Mouse (Mus musculus): ENCODE data around the gene Gfer. TPM values are rescaled to one million over a fixed set of nuclear protein-coding genes. Genes with fewer than 3 reads are reported as not detected.

The Gfer gene
- polyA plus RNA-seq, 1 experiment from 2014 or later: 47.5 TPM

DNA sequence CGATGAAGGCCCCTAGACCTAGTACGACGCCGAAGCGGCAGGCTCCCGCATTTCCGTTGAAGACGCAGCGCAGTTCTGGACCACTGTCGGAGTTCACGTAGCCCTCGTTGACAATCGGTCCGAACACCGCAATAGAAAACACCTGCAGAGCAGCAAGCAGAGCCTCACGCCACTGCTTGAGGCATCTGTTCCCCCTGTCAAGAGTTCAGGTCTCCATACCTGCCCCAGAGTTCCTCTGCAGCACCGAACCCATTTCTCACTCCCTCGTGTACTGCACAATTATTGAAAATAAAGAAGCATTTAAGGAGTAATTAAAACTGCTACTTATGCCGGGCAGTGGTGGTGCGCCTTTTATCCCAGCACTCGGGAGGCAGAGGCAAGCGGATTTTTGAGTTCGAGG, 8.4 kb downstream of the Gfer start:
- ATAC-seq (ENCODE audit: low FRiP score) (no peak), DNase-seq (ENCODE audit: low spot score) (no peak)
- no peak overlapping the region for H3K27ac ChIP-seq (ENCODE audit: low read depth, low read length)
- H3K4me3 ChIP-seq (ENCODE audit: low read depth, low read length): peak overlapping the region; percentile 27
- H3K4me2 ChIP-seq (replicated peaks; ENCODE audit: low read depth, low read length): peak overlapping the region; percentile 36
- peaks cover 36% of the 10 kb centered on the region for H3K27me3 ChIP-seq (ENCODE audit: control insufficient read depth, insufficient read depth, low read length)
- no peaks in the 10 kb centered on the region for H3K36me3 ChIP-seq (ENCODE audit: control insufficient read depth, insufficient read depth, low read length)
- 20% methylated on average over 23 of the region's 23 CpGs for WGBS
- peaks cover 8% of the 10 kb centered on the region; the same call in 1 of the 2 replicates for H3K4me1 ChIP-seq (replicated peaks; ENCODE audit: control insufficient read depth, insufficient read depth, low read length)
- H3K9ac ChIP-seq (ENCODE audit: low read depth, low read length): 0 out of 2 replicates have a peak overlapping the region, but pooled peaks have one; percentile 23
- H3K9me3 ChIP-seq (ENCODE audit: control insufficient read depth, low read length): no peaks in the 10 kb centered on the region

DNA sequence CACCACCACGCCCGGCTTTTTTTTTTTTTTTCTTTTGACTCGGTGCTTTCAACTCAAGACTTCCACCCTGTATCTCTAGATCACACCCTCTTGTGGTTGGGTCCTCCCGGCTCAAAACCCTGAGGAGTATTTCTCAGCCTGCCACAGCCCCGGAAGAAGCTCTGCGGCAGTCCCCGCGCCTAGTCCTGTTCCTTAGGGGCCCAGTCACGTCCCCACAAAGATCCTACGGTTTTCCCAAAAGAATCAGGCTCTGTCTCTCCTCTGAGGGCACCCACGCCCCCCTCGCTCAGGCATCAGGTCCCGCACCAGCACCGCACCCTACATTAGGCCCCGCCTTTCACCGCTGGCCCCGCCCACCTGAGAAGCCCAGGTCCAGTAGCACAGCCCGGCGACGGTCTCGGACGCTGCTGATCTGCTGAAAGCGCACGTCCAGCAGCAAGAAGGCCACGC, 8.8 kb downstream of the Gfer start:
- Histone ChIP-seq H3K9me3 (ENCODE audit: control insufficient read depth, low read length) (no peaks in the 10 kb centered on the region), H3K4me2 (replicated peaks; ENCODE audit: low read depth, low read length) (peak overlapping the region; percentile 36), H3K4me3 (ENCODE audit: low read depth, low read length) (peak overlapping the region; percentile 27), H3K27ac (ENCODE audit: low read depth, low read length) (no peak overlapping the region), H3K27me3 (ENCODE audit: control insufficient read depth, insufficient read depth, low read length) (peaks cover 36% of the 10 kb centered on the region), H3K9ac (ENCODE audit: low read depth, low read length) (0 out of 2 replicates have a peak overlapping the region, but pooled peaks have one; percentile 23), H3K4me1 (replicated peaks; ENCODE audit: control insufficient read depth, insufficient read depth, low read length) (peaks cover 8% of the 10 kb centered on the region; the same call in 1 of the 2 replicates), H3K36me3 (ENCODE audit: control insufficient read depth, insufficient read depth, low read length) (no peaks in the 10 kb centered on the region)
- WGBS: 2% methylated on average over 25 of the region's 25 CpGs
- DNase-seq (ENCODE audit: low spot score): peak; percentile 62
- ATAC-seq (ENCODE audit: low FRiP score): peak; percentile 37; the same call in 1 of the 2 replicates

DNA sequence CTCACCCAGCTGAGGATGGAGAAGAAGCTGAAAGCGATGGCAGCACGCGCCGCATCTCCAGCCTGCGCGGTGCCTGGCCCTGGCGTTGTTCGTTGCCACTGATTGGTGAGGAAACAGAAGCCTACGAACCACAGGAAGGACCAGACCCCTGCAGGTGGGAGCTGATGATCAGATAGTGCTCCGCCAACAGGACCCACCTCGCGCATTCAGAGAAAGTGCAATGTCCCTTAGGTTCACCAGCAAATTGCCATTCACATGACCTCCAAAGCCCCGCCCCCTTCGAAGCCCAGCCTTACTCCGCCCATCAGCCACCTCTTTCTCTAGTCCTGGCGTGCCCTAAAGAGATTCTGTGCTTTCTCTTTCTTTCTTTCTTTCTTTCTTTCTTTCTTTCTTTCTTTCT, 9.4 kb downstream of the Gfer start:
- peaks cover 36% of the 10 kb centered on the region for H3K27me3 ChIP-seq (ENCODE audit: control insufficient read depth, insufficient read depth, low read length)
- peaks cover 8% of the 10 kb centered on the region; the same call in 1 of the 2 replicates for H3K4me1 ChIP-seq (replicated peaks; ENCODE audit: control insufficient read depth, insufficient read depth, low read length)
- H3K9me3 ChIP-seq (ENCODE audit: control insufficient read depth, low read length): no peaks in the 10 kb centered on the region
- H3K4me3 ChIP-seq (ENCODE audit: low read depth, low read length): no peak overlapping the region
- DNase-seq (ENCODE audit: low spot score): peak; percentile 68
- ATAC-seq (ENCODE audit: low FRiP score): no peak
- H3K4me2 ChIP-seq (replicated peaks; ENCODE audit: low read depth, low read length): 0 out of 2 replicates have a peak overlapping the region, but pooled peaks have one; percentile 5
- no peak overlapping the region for H3K9ac ChIP-seq (ENCODE audit: low read depth, low read length)
- H3K27ac ChIP-seq (ENCODE audit: low read depth, low read length): no peak overlapping the region
- H3K36me3 ChIP-seq (ENCODE audit: control insufficient read depth, insufficient read depth, low read length): no peaks in the 10 kb centered on the region
- 26% methylated on average over 16 of the region's 16 CpGs for WGBS

DNA sequence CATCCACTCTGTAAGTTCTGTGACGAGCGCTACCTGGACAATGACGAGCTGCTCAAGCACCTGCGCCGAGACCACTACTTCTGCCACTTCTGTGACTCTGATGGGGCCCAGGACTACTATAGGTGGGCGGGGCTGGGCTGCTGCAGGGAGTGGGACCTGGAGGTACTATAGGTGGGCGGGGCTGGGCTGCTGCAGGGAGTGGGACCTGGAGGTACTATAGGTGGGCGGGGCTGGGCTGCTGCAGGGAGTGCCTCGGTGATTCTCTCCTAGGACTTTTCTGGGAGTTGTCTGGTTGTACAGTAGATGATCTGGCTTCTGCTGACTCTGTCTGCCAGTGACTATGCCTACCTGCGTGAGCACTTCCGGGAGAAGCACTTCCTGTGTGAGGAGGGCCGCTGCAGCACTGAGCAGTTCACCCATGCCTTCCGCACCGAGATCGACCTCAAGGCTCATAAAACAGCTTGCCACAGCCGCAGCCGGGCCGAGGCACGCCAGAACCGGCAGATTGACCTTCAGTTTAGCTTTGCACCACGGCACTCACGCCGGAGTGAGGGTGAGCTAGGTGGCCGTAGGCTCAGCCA, 18.4 kb downstream of the Gfer start:
- ATAC-seq (ENCODE audit: low FRiP score) (no peak), DNase-seq (ENCODE audit: low spot score) (no peak)
- Histone ChIP-seq H3K9ac (ENCODE audit: low read depth, low read length) (no peak overlapping the region), H3K27me3 (ENCODE audit: control insufficient read depth, insufficient read depth, low read length) (no peaks in the 10 kb centered on the region), H3K4me3 (ENCODE audit: low read depth, low read length) (no peak overlapping the region), H3K27ac (ENCODE audit: low read depth, low read length) (no peak overlapping the region), H3K4me2 (replicated peaks; ENCODE audit: low read depth, low read length) (no peak overlapping the region), H3K4me1 (replicated peaks; ENCODE audit: control insufficient read depth, insufficient read depth, low read length) (no peaks in the 10 kb centered on the region), H3K9me3 (ENCODE audit: control insufficient read depth, low read length) (no peaks in the 10 kb centered on the region), H3K36me3 (ENCODE audit: control insufficient read depth, insufficient read depth, low read length) (peaks cover 14% of the 10 kb centered on the region)
- WGBS: 95% methylated on average over 24 of the region's 24 CpGs

DNA sequence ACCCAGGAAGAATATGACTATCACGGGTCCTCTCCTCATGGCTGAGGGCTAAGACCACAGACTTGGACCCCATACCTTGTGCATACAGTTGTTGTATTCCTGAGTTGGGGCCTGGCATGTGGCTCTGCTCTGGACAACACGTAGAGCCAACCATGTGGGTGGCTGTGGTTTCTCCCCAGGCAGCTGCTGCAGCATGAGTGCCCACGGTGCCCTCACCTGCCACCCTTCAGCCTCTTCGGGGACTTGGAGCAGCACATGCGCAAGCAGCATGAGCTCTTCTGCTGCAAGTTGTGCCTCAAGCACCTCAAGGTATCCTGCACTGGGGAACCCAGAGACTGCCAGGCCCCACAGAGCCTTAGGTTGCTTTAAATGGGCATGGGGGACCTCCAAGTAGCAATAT, 19.1 kb downstream of the Gfer start:
- H3K4me1 ChIP-seq (replicated peaks; ENCODE audit: control insufficient read depth, insufficient read depth, low read length): no peaks in the 10 kb centered on the region; the same call in 1 of the 2 replicates

DNA sequence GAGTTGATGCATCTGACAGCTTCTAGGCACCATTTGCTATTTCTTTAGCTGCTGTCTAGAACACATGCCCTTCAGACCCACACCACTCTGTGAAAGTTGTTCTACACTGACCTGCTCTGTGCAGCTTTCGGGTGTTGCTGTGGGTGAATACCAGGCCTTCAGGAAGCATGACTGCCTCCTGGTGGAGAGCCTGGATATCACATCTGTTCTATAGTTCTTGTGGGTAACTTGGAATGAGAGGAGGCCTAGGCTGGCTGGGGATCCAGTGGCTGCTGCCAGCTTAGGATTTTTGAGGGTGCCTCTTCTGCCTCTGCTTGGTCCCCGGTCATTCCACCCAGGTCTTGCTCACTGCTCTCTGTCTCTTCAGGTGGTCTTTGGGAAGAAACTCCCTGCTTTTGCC, 19.8 kb downstream of the Gfer start:
- Histone ChIP-seq H3K9ac (ENCODE audit: low read depth, low read length) (no peak overlapping the region), H3K4me2 (replicated peaks; ENCODE audit: low read depth, low read length) (no peak overlapping the region), H3K36me3 (ENCODE audit: control insufficient read depth, insufficient read depth, low read length) (peaks cover 14% of the 10 kb centered on the region), H3K9me3 (ENCODE audit: control insufficient read depth, low read length) (no peaks in the 10 kb centered on the region), H3K4me1 (replicated peaks; ENCODE audit: control insufficient read depth, insufficient read depth, low read length) (peaks cover 3% of the 10 kb centered on the region), H3K27ac (ENCODE audit: low read depth, low read length) (no peak overlapping the region), H3K4me3 (ENCODE audit: low read depth, low read length) (no peak overlapping the region), H3K27me3 (ENCODE audit: control insufficient read depth, insufficient read depth, low read length) (no peaks in the 10 kb centered on the region)
- WGBS: 64% methylated on average over 2 of the region's 2 CpGs
- DNase-seq (ENCODE audit: low spot score) (peak; percentile 79), ATAC-seq (ENCODE audit: low FRiP score) (no peak)

More for the DNA sequence above, 19.1 kb downstream of the Gfer start:
- H3K36me3 ChIP-seq (ENCODE audit: control insufficient read depth, insufficient read depth, low read length): peaks cover 14% of the 10 kb centered on the region
- H3K9ac ChIP-seq (ENCODE audit: low read depth, low read length): no peak overlapping the region
- no peak overlapping the region for H3K27ac ChIP-seq (ENCODE audit: low read depth, low read length)
- WGBS: 94% methylated on average over 5 of the region's 5 CpGs
- H3K4me3 ChIP-seq (ENCODE audit: low read depth, low read length): no peak overlapping the region
- DNase-seq (ENCODE audit: low spot score): no peak
- H3K4me2 ChIP-seq (replicated peaks; ENCODE audit: low read depth, low read length): no peak overlapping the region
- H3K9me3 ChIP-seq (ENCODE audit: control insufficient read depth, low read length): no peaks in the 10 kb centered on the region
- ATAC-seq (ENCODE audit: low FRiP score): no peak
- no peaks in the 10 kb centered on the region for H3K27me3 ChIP-seq (ENCODE audit: control insufficient read depth, insufficient read depth, low read length)

DNA sequence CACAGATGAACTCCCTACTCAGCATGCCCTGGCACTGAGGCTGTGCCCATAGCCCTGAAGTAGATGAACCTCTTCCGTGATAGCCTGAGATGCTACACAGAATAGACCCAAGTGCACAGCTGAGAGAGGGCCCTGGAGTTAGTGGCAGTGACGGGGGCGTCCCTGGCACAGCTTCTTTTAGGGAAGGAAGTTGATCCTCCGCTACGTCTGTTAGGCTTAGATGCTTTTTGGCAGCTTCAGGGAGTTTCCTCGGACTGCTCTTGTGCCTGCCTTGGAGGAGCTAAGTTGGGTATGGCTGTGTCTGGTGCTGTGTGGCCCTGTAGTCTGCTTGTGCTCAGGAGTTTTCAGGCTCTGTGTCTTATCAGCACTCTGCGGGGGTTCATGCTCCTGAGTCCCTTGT, 21.7 kb downstream of the Gfer start:
- Histone ChIP-seq H3K4me2 (replicated peaks; ENCODE audit: low read depth, low read length) (no peak overlapping the region), H3K9ac (ENCODE audit: low read depth, low read length) (no peak overlapping the region), H3K27ac (ENCODE audit: low read depth, low read length) (no peak overlapping the region), H3K27me3 (ENCODE audit: control insufficient read depth, insufficient read depth, low read length) (no peaks in the 10 kb centered on the region), H3K4me1 (replicated peaks; ENCODE audit: control insufficient read depth, insufficient read depth, low read length) (peaks cover 3% of the 10 kb centered on the region), H3K9me3 (ENCODE audit: control insufficient read depth, low read length) (no peaks in the 10 kb centered on the region), H3K36me3 (ENCODE audit: control insufficient read depth, insufficient read depth, low read length) (peaks cover 7% of the 10 kb centered on the region), H3K4me3 (ENCODE audit: low read depth, low read length) (no peak overlapping the region)
- no peak for ATAC-seq (ENCODE audit: low FRiP score)
- WGBS: 85% methylated on average over 7 of the region's 7 CpGs
- no peak for DNase-seq (ENCODE audit: low spot score)

DNA sequence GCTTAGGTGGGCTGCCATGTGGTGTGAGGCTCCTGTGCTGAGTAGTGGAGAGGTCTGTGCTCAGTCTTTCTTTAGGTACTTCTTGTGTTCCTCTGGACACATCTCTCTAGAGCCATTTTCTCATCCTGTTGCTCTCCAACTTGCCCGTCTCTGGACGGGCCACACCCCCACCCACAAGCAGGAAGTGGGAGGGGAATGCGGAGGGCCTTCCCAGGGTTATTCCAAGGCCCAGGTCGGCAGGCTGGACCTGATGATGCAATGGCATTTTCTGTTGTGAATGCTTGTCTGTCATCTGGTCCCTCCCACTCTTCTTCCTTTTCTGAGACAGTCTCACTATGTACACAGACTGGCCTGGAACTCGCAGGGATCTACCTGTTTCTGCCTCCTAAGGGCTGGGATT, 23.8 kb downstream of the Gfer start:
- no peak for ATAC-seq (ENCODE audit: low FRiP score)
- Histone ChIP-seq H3K9me3 (ENCODE audit: control insufficient read depth, low read length) (no peaks in the 10 kb centered on the region), H3K27ac (ENCODE audit: low read depth, low read length) (no peak overlapping the region), H3K9ac (ENCODE audit: low read depth, low read length) (no peak overlapping the region), H3K4me2 (replicated peaks; ENCODE audit: low read depth, low read length) (no peak overlapping the region), H3K36me3 (ENCODE audit: control insufficient read depth, insufficient read depth, low read length) (no peaks in the 10 kb centered on the region), H3K27me3 (ENCODE audit: control insufficient read depth, insufficient read depth, low read length) (no peaks in the 10 kb centered on the region), H3K4me3 (ENCODE audit: low read depth, low read length) (no peak overlapping the region), H3K4me1 (replicated peaks; ENCODE audit: control insufficient read depth, insufficient read depth, low read length) (peaks cover 3% of the 10 kb centered on the region)
- WGBS: 31% methylated on average over 5 of the region's 5 CpGs
- no peak for DNase-seq (ENCODE audit: low spot score)

DNA sequence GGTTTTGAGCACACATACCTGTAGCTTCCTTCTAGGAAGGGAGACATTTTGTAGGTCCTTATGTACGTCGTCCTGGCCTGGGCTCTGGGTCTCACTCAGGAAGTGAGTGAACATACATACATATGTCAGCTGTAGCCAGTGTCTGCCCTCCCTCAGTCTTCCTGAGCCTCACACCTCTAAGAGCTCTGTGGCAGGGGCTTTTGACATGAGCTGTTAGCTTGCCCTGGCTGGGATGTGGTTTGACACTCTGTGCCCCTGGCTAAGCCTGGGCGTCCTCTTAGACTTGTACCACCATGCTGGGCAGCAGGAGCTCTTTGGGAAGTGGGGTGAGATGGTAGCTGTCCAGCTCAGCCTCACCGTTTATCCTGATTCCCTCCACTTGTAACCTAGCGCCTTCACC, 24.6 kb downstream of the Gfer start:
- Histone ChIP-seq H3K4me2 (replicated peaks; ENCODE audit: low read depth, low read length) (no peak overlapping the region; the same call in 1 of the 2 replicates), H3K36me3 (ENCODE audit: control insufficient read depth, insufficient read depth, low read length) (no peaks in the 10 kb centered on the region), H3K27me3 (ENCODE audit: control insufficient read depth, insufficient read depth, low read length) (no peaks in the 10 kb centered on the region), H3K9ac (ENCODE audit: low read depth, low read length) (peak overlapping the region; percentile 19; the same call in 1 of the 2 replicates), H3K4me1 (replicated peaks; ENCODE audit: control insufficient read depth, insufficient read depth, low read length) (peaks cover 3% of the 10 kb centered on the region), H3K9me3 (ENCODE audit: control insufficient read depth, low read length) (no peaks in the 10 kb centered on the region), H3K27ac (ENCODE audit: low read depth, low read length) (no peak overlapping the region), H3K4me3 (ENCODE audit: low read depth, low read length) (0 out of 2 replicates have a peak overlapping the region, but pooled peaks have one; percentile 1)
- DNase-seq (ENCODE audit: low spot score) (no peak), ATAC-seq (ENCODE audit: low FRiP score) (no peak)
- WGBS: 70% methylated on average over 5 of the region's 5 CpGs
